Mouse (Mus musculus) MEL (cell line): ENCODE measurements around the gene Ankrd44. TPM values are rescaled to one million over a fixed set of nuclear protein-coding genes. Genes with fewer than 3 reads are reported as not detected.

ENCODE experiments used
- DNase-seq: peaks from one replicate; pipeline ENCODE4 v3.0.0; 2011; ENCODE audit warnings: low read depth, low spot score
- H3K27ac ChIP-seq: 2 replicates; pipeline ENCODE4 v1.5.1; 2012; ENCODE audit warnings: low read depth, mild to moderate bottlenecking, control low read depth, low read length, moderate library complexity; ENCODE audit not compliant: control insufficient read depth
- H3K27me3 ChIP-seq, 2 experiments: fragments of 150-350 bp in 1 of 2; sonication (generic) in 1 of 2; 2 replicates each; pipeline ENCODE4 v1.6.1; 2012; ENCODE audit warnings: low read length in 2 of 2, mild to moderate bottlenecking in 2 of 2, improper control_type of control experiment in 1 of 2, moderate library complexity in 1 of 2; ENCODE audit not compliant: insufficient read depth in 2 of 2, control insufficient read depth in 1 of 2
- H3K36me3 ChIP-seq, 2 experiments: 2 replicates each; pipeline ENCODE4 v1.6.1; 2012 to 2014; ENCODE audit warnings: low read length in 2 of 2, improper control_type of control experiment in 1 of 2, inconsistent platforms in 1 of 2, mild to moderate bottlenecking in 1 of 2; ENCODE audit not compliant: insufficient read depth in 2 of 2, control insufficient read depth in 1 of 2
- H3K4me1 ChIP-seq, 2 experiments: fragments of 150-350 bp in 1 of 2; sonication (generic) in 1 of 2; 2 replicates each; pipeline ENCODE4 v1.6.1; 2012; ENCODE audit warnings: low read length in 2 of 2, improper control_type of control experiment in 1 of 2, mild to moderate bottlenecking in 1 of 2; ENCODE audit not compliant: insufficient read depth in 2 of 2, control insufficient read depth in 1 of 2
- H3K4me3 ChIP-seq, 2 experiments: fragments of 150-350 bp in 1 of 2; sonication (generic) in 1 of 2; 2 replicates each; pipeline ENCODE4 v1.5.1; 2012; ENCODE audit warnings: low read depth in 2 of 2, low read length in 2 of 2, mild to moderate bottlenecking in 2 of 2, moderate library complexity in 2 of 2, control low read depth in 1 of 2, improper control_type of control experiment in 1 of 2; ENCODE audit not compliant: control insufficient read depth in 1 of 2, insufficient read depth in 1 of 2
- H3K79me2 ChIP-seq: 2 replicates; pipeline ENCODE4 v1.6.1; 2012; ENCODE audit warnings: mild to moderate bottlenecking, low read length, moderate library complexity; ENCODE audit not compliant: control insufficient read depth, poor library complexity, insufficient read depth
- H3K9ac ChIP-seq: 2 replicates; pipeline ENCODE4 v1.6.1; 2012; ENCODE audit warnings: low read depth, mild to moderate bottlenecking, control low read depth, low read length, moderate library complexity; ENCODE audit not compliant: control insufficient read depth, poor library complexity, severe bottlenecking
- H3K9me3 ChIP-seq: fragments of 150-350 bp; sonication (generic); replicated peaks from 2 replicates; pipeline ENCODE4 v1.6.1; 2012; ENCODE audit warnings: mild to moderate bottlenecking, low read length, improper control_type of control experiment, moderate library complexity; ENCODE audit not compliant: insufficient read depth
- BHLHE40 ChIP-seq: IDR thresholded peaks from 2 replicates; pipeline ENCODE4 v1.6.1; 2012; ENCODE audit warnings: low read depth, mild to moderate bottlenecking, inconsistent platforms, low read length, improper control_type of control experiment, borderline replicate concordance
- CTCF ChIP-seq, 3 experiments: IDR thresholded peaks in 2 of 3; conservative IDR thresholded peaks in 1 of 3; 2 replicates each; pipeline ENCODE4 v1.5.1; 2011 to 2012; ENCODE audit warnings: low read length in 3 of 3, low read depth in 2 of 3, mild to moderate bottlenecking in 2 of 3, improper control_type of control experiment in 1 of 3, inconsistent platforms in 1 of 3, mixed read lengths in 1 of 3, moderate library complexity in 1 of 3; ENCODE audit not compliant: control insufficient read depth in 1 of 3, insufficient read depth in 1 of 3, poor library complexity in 1 of 3, severe bottlenecking in 1 of 3
- EP300 ChIP-seq, 2 experiments: IDR thresholded peaks; 2 replicates each; pipeline ENCODE4 v1.6.1; 2011; ENCODE audit warnings: improper control_type of control experiment in 2 of 2, low read length in 2 of 2, low read depth in 1 of 2, mild to moderate bottlenecking in 1 of 2
- ETS1 ChIP-seq: IDR thresholded peaks from 2 replicates; pipeline ENCODE4 v1.6.1; 2012; ENCODE audit warnings: low read depth, mild to moderate bottlenecking, inconsistent platforms, low read length, improper control_type of control experiment, moderate library complexity
- HCFC1 ChIP-seq: IDR thresholded peaks from 2 replicates; pipeline ENCODE4 v1.6.1; 2012; ENCODE audit warnings: low read depth, mild to moderate bottlenecking, inconsistent platforms, low read length, improper control_type of control experiment, moderate library complexity
- MAX ChIP-seq: IDR thresholded peaks from 2 replicates; pipeline ENCODE4 v1.6.1; 2011; ENCODE audit warnings: low read length, improper control_type of control experiment
- MAZ ChIP-seq: IDR thresholded peaks from 2 replicates; pipeline ENCODE4 v1.6.1; 2012; ENCODE audit warnings: low read depth, mild to moderate bottlenecking, inconsistent platforms, low read length, improper control_type of control experiment
- MEF2A ChIP-seq: IDR thresholded peaks from 2 replicates; pipeline ENCODE4 v1.6.1; 2014; ENCODE audit warnings: low read depth, mild to moderate bottlenecking, inconsistent platforms, low read length, improper control_type of control experiment; ENCODE audit not compliant: poor library complexity, insufficient replicate concordance, severe bottlenecking; ENCODE audit errors: extremely low read depth
- MYB ChIP-seq: IDR thresholded peaks from 2 replicates; pipeline ENCODE4 v1.6.1; 2011; ENCODE audit warnings: mild to moderate bottlenecking, low read depth, low read length, improper control_type of control experiment
- NELFE ChIP-seq: IDR thresholded peaks from 2 replicates; pipeline ENCODE4 v1.6.1; 2011; ENCODE audit warnings: low read depth, low read length, improper control_type of control experiment
- NRF1 ChIP-seq: IDR thresholded peaks from 2 replicates; pipeline ENCODE4 v1.6.1; 2014; ENCODE audit warnings: low read depth, mild to moderate bottlenecking, inconsistent platforms, low read length, improper control_type of control experiment, moderate library complexity; ENCODE audit not compliant: poor library complexity, insufficient read depth, severe bottlenecking
- RAD21 ChIP-seq: IDR thresholded peaks from 2 replicates; pipeline ENCODE4 v1.6.1; 2011; ENCODE audit warnings: mild to moderate bottlenecking, low read depth, low read length, improper control_type of control experiment
- SMC3 ChIP-seq: IDR thresholded peaks from 2 replicates; pipeline ENCODE4 v1.6.1; 2011; ENCODE audit warnings: low read depth, low read length, improper control_type of control experiment
- TAL1 ChIP-seq: IDR thresholded peaks from 2 replicates; pipeline ENCODE4 v1.6.1; 2012; ENCODE audit warnings: mild to moderate bottlenecking, inconsistent platforms, low read length, moderate library complexity, mixed read lengths
- TBP ChIP-seq: IDR thresholded peaks from 2 replicates; pipeline ENCODE4 v1.8.0; 2011; ENCODE audit warnings: low read depth, low read length, improper control_type of control experiment
- USF1 ChIP-seq: IDR thresholded peaks from 2 replicates; pipeline ENCODE4 v1.6.1; 2014; ENCODE audit warnings: low read depth, mild to moderate bottlenecking, inconsistent platforms, low read length, improper control_type of control experiment, moderate library complexity
- USF2 ChIP-seq, 2 experiments: IDR thresholded peaks; 2 replicates each; pipeline ENCODE4 v1.6.1; 2011 to 2012; ENCODE audit warnings: improper control_type of control experiment in 2 of 2, low read length in 2 of 2, borderline replicate concordance in 1 of 2, inconsistent platforms in 1 of 2, low read depth in 1 of 2, mild to moderate bottlenecking in 1 of 2; ENCODE audit not compliant: insufficient read depth in 1 of 2
- ZMIZ1 ChIP-seq: IDR thresholded peaks from 2 replicates; pipeline ENCODE4 v1.6.1; 2012; ENCODE audit warnings: low read depth, mild to moderate bottlenecking, inconsistent platforms, low read length, improper control_type of control experiment, moderate library complexity
- ZNF384 ChIP-seq: IDR thresholded peaks from 2 replicates; pipeline ENCODE4 v1.6.1; 2012; ENCODE audit warnings: low read depth, mild to moderate bottlenecking, inconsistent platforms, low read length, improper control_type of control experiment
- polyA plus RNA-seq, 2 experiments: library from polyadenylated mRNA; stranded (reverse) in 1 of 2; unstranded in 1 of 2; fragments of >175 nt in 1 of 2; fragments of >200 nt in 1 of 2; gene quantifications; 2 replicates each; pipeline versions ENCODE4 v1.2.1 to v1.2.4; 2012; ENCODE audit warnings: low replicate concordance in 2 of 2, low read depth in 1 of 2; ENCODE audit not compliant: insufficient read length in 2 of 2, insufficient read depth in 1 of 2, missing spikeins in 1 of 2
- total RNA-seq: library from RNA; depleted of rRNA; stranded (reverse); fragments of 300-350 nt; gene quantifications from 2 replicates; pipeline ENCODE4 v1.2.3, GENCODE M21; 2012

Gene Ankrd44
- total and polyA plus RNA-seq, 3 experiments: 2.3 to 4.4 TPM; not detected in 1

GRCm38 (mm10) chr1:54767221-54767620 is 159.0 kb downstream of the Ankrd44 start:
- Histone ChIP-seq H3K4me3 (no peak overlapping the region), H3K36me3 (no peaks in the 10 kb centered on the region), H3K4me1 (no peaks in the 10 kb centered on the region), H3K9me3 (no peaks in the 10 kb centered on the region), H3K27ac (no peak overlapping the region), H3K79me2 (no peaks in the 10 kb centered on the region), H3K9ac (no peak overlapping the region), H3K27me3 (no peaks in the 10 kb centered on the region)
- DNase-seq: no peak
- TF ChIP-seq USF2 (IDR thresholded peaks at IDR 0.05; ENCODE audit: borderline replicate concordance in 1 of 2, insufficient read depth in 1 of 2, low read depth in 1 of 2, low read length in 2 of 2): no peak
- TF ChIP-seq ZMIZ1: no peak
- TF ChIP-seq MAZ: no peak

- no peaks in the 10 kb centered on the region for H3K4me1 ChIP-seq
Observed at GRCm38 (mm10) chr1:54765632-54766238, 160.5 kb downstream of the Ankrd44 start.

GRCm38 (mm10) chr1:54762216-54762807 is 163.9 kb downstream of the Ankrd44 start:
- Histone ChIP-seq H3K9ac (no peak overlapping the region), H3K4me1 (no peaks in the 10 kb centered on the region), H3K27me3 (no peaks in the 10 kb centered on the region), H3K36me3 (no peaks in the 10 kb centered on the region), H3K9me3 (no peaks in the 10 kb centered on the region), H3K4me3 (no peak overlapping the region), H3K79me2 (no peaks in the 10 kb centered on the region), H3K27ac (no peak overlapping the region)
- no peak for TF ChIP-seq ZNF384
- TF ChIP-seq NELFE: no peak
- TF ChIP-seq ETS1: no peak
- no peak for TF ChIP-seq BHLHE40
- TF ChIP-seq USF2 (IDR thresholded peaks at IDR 0.05; ENCODE audit: borderline replicate concordance in 1 of 2, insufficient read depth in 1 of 2, low read depth in 1 of 2, low read length in 2 of 2): no peak
- TF ChIP-seq SMC3: no peak
- no peak for TF ChIP-seq NRF1
- TF ChIP-seq MEF2A: no peak
- no peak for TF ChIP-seq HCFC1
- no peak for TF ChIP-seq CTCF (IDR thresholded peaks at IDR 0.05 in 2 of 3, conservative IDR thresholded peaks at IDR 0.05 in 1 of 3; ENCODE audit: control insufficient read depth in 1 of 3, insufficient read depth in 1 of 3, low read depth in 2 of 3, low read length in 3 of 3, poor library complexity in 1 of 3, severe bottlenecking in 1 of 3)
- no peak for TF ChIP-seq MAX
- TF ChIP-seq TBP: no peak
- no peak for TF ChIP-seq RAD21
- TF ChIP-seq TAL1: no peak
- no peak for TF ChIP-seq EP300 (IDR thresholded peaks at IDR 0.05; ENCODE audit: low read depth in 1 of 2, low read length in 2 of 2)
- TF ChIP-seq USF1: no peak
- no peak for DNase-seq

More at GRCm38 (mm10) chr1:54765632-54766238, 160.5 kb downstream of the Ankrd44 start:
- no peak overlapping the region for H3K27ac ChIP-seq
- TF ChIP-seq MYB: no peak
- no peak for TF ChIP-seq MAX
- H3K9ac ChIP-seq: no peak overlapping the region
- H3K9me3 ChIP-seq: no peaks in the 10 kb centered on the region
- H3K4me3 ChIP-seq: no peak overlapping the region
- DNase-seq: no peak
- H3K27me3 ChIP-seq: no peaks in the 10 kb centered on the region
- no peaks in the 10 kb centered on the region for H3K36me3 ChIP-seq
- no peaks in the 10 kb centered on the region for H3K79me2 ChIP-seq
